Mouse (Mus musculus): ENCODE measurements around the gene Spib. TPM values are rescaled to one million over a fixed set of nuclear protein-coding genes. Genes with fewer than 3 reads are reported as not detected.

Spib gene
- total RNA-seq, 2 experiments from 2014 or later, result 17.3 to 24.3 TPM

GRCm38 (mm10) chr7:44529518-44529917, 2.4 kb downstream of the Spib start:
- ATAC-seq (replicated peaks; ENCODE audit: low FRiP score, poor library complexity, severe bottlenecking), result no peak

GRCm38 (mm10) chr7:44527483-44528398, 4.1 kb downstream of the Spib start:
- ATAC-seq (replicated peaks; ENCODE audit: low FRiP score, poor library complexity, severe bottlenecking), result 0 out of 2 replicates have a peak, but pooled peaks have one; percentile 24

GRCm38 (mm10) chr7:44526414-44527154, 5.3 kb downstream of the Spib start:
- no peak for ATAC-seq (replicated peaks; ENCODE audit: low FRiP score, poor library complexity, severe bottlenecking)

GRCm38 (mm10) chr7:44525126-44525832, 6.6 kb downstream of the Spib start:
- no peak for ATAC-seq (replicated peaks; ENCODE audit: low FRiP score, poor library complexity, severe bottlenecking)

GRCm38 (mm10) chr7:44524502-44524901, 7.4 kb downstream of the Spib start, which contains the start of gene Mybpc2:
Mybpc2 (minus strand) TSS chr7:44524656.
- ATAC-seq (replicated peaks; ENCODE audit: low FRiP score, poor library complexity, severe bottlenecking), result no peak

- no peak for ATAC-seq (replicated peaks; ENCODE audit: low FRiP score, poor library complexity, severe bottlenecking)
Observed at GRCm38 (mm10) chr7:44523056-44523455, 8.8 kb downstream of the Spib start.

GRCm38 (mm10) chr7:44521710-44522109, 10.2 kb downstream of the Spib start:
- ATAC-seq (replicated peaks; ENCODE audit: low FRiP score, poor library complexity, severe bottlenecking), result no peak

GRCm38 (mm10) chr7:44520990-44521389, 10.9 kb downstream of the Spib start:
- no peak for ATAC-seq (replicated peaks; ENCODE audit: low FRiP score, poor library complexity, severe bottlenecking)

GRCm38 (mm10) chr7:44519240-44519913, 12.5 kb downstream of the Spib start:
- ATAC-seq (replicated peaks; ENCODE audit: low FRiP score, poor library complexity, severe bottlenecking), result no peak

GRCm38 (mm10) chr7:44507491-44507890, 24.4 kb downstream of the Spib start:
- ATAC-seq (replicated peaks; ENCODE audit: low FRiP score, poor library complexity, severe bottlenecking), result no peak

- ATAC-seq (replicated peaks; ENCODE audit: low FRiP score, poor library complexity, severe bottlenecking), result 0 out of 2 replicates have a peak, but pooled peaks have one; percentile 43
Observed at GRCm38 (mm10) chr7:44501563-44502115, 30.2 kb downstream of the Spib start.

- no peak for ATAC-seq (replicated peaks; ENCODE audit: low FRiP score, poor library complexity, severe bottlenecking)
Observed at GRCm38 (mm10) chr7:44500046-44500445, 31.8 kb downstream of the Spib start.

- ATAC-seq (replicated peaks; ENCODE audit: low FRiP score, poor library complexity, severe bottlenecking), result no peak
Observed at GRCm38 (mm10) chr7:44498922-44499321, 32.9 kb downstream of the Spib start.

- ATAC-seq (replicated peaks; ENCODE audit: low FRiP score, poor library complexity, severe bottlenecking), result no peak
Observed at GRCm38 (mm10) chr7:44497361-44498055, 34.4 kb downstream of the Spib start.

GRCm38 (mm10) chr7:44496771-44497109, 35.1 kb downstream of the Spib start:
- peak; percentile 69 for ATAC-seq (replicated peaks; ENCODE audit: low FRiP score, poor library complexity, severe bottlenecking)

- peak; percentile 88 for ATAC-seq (replicated peaks; ENCODE audit: low FRiP score, poor library complexity, severe bottlenecking)
Observed at GRCm38 (mm10) chr7:44495992-44496770, 35.7 kb downstream of the Spib start, which contains the start of the genes Emc10 and Fam71e1. Emc10 (minus strand) TSS chr7:44496529. Fam71e1 (plus strand) TSS chr7:44496581.

- ATAC-seq (replicated peaks; ENCODE audit: low FRiP score, poor library complexity, severe bottlenecking), result no peak
Observed at GRCm38 (mm10) chr7:44495086-44495485, 36.8 kb downstream of the Spib start.

- no peak for ATAC-seq (replicated peaks; ENCODE audit: low FRiP score, poor library complexity, severe bottlenecking)
Observed at GRCm38 (mm10) chr7:44494681-44495080, 37.2 kb downstream of the Spib start.

Data from erythroid progenitor cell, adult 5-6 weeks (primary cell).